Mouse (Mus musculus): Measurements from ENCODE around the gene Vcam1.

Gene Vcam1

DNA sequence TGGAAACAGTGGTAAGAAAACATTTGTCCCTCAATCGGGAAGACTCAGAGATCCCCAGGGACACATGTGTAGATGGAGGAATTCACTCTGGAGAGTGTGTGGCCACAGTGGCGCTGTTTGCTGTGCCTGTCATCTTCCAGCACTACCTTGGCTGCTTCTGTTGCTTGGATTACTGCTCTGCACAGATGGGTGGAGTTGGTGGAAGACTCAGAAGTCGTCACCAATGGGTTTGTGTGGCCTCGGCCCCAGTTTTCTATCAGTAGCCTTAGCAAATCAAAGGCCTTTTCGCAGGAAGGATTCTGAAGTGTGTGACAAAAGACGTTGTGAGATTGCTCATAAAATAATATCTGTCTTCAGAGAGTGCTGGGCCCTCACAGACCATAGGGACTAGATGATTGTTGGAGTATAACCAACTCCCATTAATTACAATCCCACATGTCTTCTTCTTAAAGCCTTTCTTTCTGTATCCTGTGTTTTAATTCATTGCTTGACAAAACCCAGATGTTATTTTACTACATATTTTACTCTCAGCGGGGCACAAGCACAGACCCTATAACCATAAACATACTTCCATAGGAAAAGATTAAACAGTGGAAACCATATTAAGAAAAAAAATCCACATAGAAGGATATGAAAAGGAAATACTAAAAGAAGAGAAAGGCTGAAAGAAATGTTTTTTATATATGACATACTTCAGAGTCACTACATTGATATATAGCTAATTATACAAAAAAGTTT is 48.4 kb downstream of the Vcam1 start:
- DNase-seq: no peak

GRCm38 (mm10) chr3:116080166-116080788 is 49.2 kb downstream of the Vcam1 start:
- DNase-seq: peak; percentile 19

DNA sequence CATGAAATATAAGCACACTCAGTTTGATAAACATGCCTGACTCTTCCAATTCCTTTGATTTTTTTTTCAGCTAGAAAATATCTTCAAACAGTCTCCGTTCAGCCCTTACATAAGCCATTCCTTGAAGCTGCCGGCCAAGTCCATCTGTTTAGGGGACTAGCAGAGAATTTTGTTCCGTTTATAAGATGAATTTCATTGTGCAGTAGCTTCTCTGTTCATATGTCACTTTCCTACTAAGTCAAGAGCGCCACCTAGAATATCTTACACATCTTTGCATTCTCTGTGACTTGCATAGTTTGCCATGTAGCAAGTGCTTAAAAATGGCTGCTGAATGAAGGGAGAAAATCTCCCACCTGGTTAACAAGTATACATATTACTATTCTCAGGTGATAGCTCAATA is 51.0 kb downstream of the Vcam1 start:
- DNase-seq: peak; percentile 14

GRCm38 (mm10) chr3:116076739-116077138 is 52.7 kb downstream of the Vcam1 start:
- DNase-seq: no peak

GRCm38 (mm10) chr3:116072584-116072983 is 56.9 kb downstream of the Vcam1 start:
- DNase-seq: no peak

GRCm38 (mm10) chr3:116062141-116062540 is 67.3 kb downstream of the Vcam1 start:
- no peak for DNase-seq

GRCm38 (mm10) chr3:116060320-116060719 is 69.2 kb downstream of the Vcam1 start:
- DNase-seq: no peak

Data from layer of hippocampus, adult 9-11 months (tissue).